Mouse (Mus musculus) kidney, adult 2 months (tissue): ENCODE results near the gene Kpnb1. TPM values are rescaled to one million over a fixed set of nuclear protein-coding genes. Genes with fewer than 3 reads are reported as not detected.

Experiments
- DNase-seq: peaks from one replicate; pipeline ENCODE4 v3.0.0; 2021
- H3K27ac ChIP-seq: fragments of 200-500 bp; 2 replicates; pipeline ENCODE4 v1.5.1; 2012; ENCODE audit warnings: low read depth, low read length, control low read depth, inconsistent platforms; ENCODE audit not compliant: insufficient read depth
- H3K27me3 ChIP-seq: fragments of 200-500 bp; replicated peaks from 2 replicates; pipeline ENCODE4 v1.6.1; 2012; ENCODE audit warnings: mild to moderate bottlenecking, moderate library complexity, low read length, inconsistent platforms; ENCODE audit not compliant: control insufficient read depth, insufficient read depth
- H3K36me3 ChIP-seq: fragments of 200-500 bp; 2 replicates; pipeline ENCODE4 v1.6.1; 2012; ENCODE audit warnings: mild to moderate bottlenecking, moderate library complexity, low read length, inconsistent platforms; ENCODE audit not compliant: control insufficient read depth, insufficient read depth
- H3K4me1 ChIP-seq: fragments of 200-500 bp; 2 replicates; pipeline ENCODE4 v1.6.1; 2011; ENCODE audit warnings: low read length; ENCODE audit not compliant: control insufficient read depth, insufficient read depth
- H3K4me3 ChIP-seq: fragments of 200-500 bp; 2 replicates; pipeline ENCODE4 v1.5.1; 2011; ENCODE audit warnings: mild to moderate bottlenecking, low read depth, low read length, control low read depth; ENCODE audit not compliant: insufficient read depth
- CTCF ChIP-seq: fragments of 200-500 bp; conservative IDR thresholded peaks from 2 replicates; pipeline ENCODE4 v1.5.1; 2011; ENCODE audit warnings: low read depth, mild to moderate bottlenecking, control low read depth, low read length, moderate library complexity, mixed read lengths; ENCODE audit not compliant: insufficient read depth, insufficient read length
- POLR2A ChIP-seq: fragments of 200-500 bp; IDR thresholded peaks from one replicate; pipeline ENCODE4 v1.6.1; 2011; ENCODE audit warnings: low read depth, low read length, control low read depth
- WGBS: fragments of 180-500 bp; shearing (Covaris S2); methylation state at CpG from one replicate; pipeline ENCODE4 v1.1.7; 2018; 5-methylcytosine and 5-hydroxymethylcytosine counted together
- polyA plus RNA-seq: library from polyadenylated mRNA; depleted of rRNA; stranded (reverse); fragments of >200 nt; gene quantifications from 2 replicates; pipeline ENCODE4 v1.2.3, GENCODE M21; 2012

The Kpnb1 gene
- polyA plus RNA-seq, 1 experiment = 25.6 TPM

DNA sequence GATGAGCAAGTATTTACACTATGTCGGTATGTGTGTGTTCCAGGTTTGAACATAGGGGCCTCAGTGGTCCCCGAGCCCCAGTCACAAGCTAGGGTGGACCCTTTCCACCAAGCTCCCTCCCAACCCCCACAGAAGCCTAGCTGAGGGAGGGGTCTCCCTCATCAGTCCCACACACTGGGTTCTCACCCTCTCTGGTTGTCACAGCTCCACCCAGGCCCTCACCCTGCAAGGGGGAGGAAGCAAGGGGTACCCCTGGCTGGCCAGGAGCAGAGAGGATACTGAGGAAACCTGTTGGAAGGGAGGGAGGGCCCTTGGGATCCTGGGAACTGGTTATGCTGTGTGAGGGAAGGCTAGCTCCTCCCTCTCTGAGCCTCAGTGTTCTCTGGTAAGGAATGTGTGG lies 42.4 kb downstream of the Kpnb1 start:
- Histone ChIP-seq H3K4me1 (no peaks in the 10 kb centered on the region), H3K27ac (no peak overlapping the region), H3K36me3 (no peaks in the 10 kb centered on the region), H3K27me3 (no peaks in the 10 kb centered on the region), H3K4me3 (no peak overlapping the region)
- TF ChIP-seq POLR2A = no peak
- TF ChIP-seq CTCF = no peak
- 89% methylated on average over 2 of the region's 2 CpGs for WGBS
- no peak for DNase-seq

DNA sequence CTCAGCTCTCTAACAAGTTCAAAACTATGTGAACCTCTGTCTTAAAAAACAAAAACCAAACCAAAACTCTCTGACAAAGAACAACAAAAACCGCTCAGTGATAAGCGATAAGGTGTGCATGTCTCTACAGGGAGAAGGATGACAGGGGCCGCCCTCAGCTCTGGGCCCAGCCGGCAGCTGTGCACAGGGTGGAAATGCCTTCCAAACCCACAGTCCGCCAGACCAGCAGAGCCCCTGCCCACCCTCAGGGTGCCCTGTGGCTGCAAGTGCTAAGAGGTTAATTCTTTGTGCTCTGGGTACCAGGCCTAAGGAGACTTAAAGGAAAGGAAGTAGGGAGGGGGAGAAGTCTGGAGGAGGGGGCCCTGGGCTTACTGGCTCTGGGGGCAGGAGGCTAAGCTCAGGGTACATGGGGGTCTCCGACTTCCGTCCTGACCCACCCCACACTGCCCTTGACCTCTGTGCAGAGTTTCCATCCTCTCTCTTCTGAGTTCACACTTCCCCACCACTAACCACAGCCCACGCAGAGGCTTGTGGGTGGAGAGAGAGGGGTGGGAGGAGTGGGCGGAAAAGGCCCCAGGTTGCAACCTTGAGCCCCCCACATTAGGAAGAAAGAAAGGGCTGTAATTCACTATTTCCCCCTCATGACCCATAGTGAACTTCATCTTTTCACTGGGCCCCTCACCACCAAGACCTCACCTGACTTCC lies 44.3 kb downstream of the Kpnb1 start:
- Histone ChIP-seq H3K27me3 (no peaks in the 10 kb centered on the region; the same call in 1 of the 2 replicates), H3K4me1 (no peaks in the 10 kb centered on the region), H3K27ac (no peak overlapping the region), H3K36me3 (no peaks in the 10 kb centered on the region), H3K4me3 (no peak overlapping the region)
- TF ChIP-seq CTCF (no peak), POLR2A (no peak)
- DNase-seq = no peak
- 75% methylated on average over 9 of the region's 9 CpGs for WGBS

DNA sequence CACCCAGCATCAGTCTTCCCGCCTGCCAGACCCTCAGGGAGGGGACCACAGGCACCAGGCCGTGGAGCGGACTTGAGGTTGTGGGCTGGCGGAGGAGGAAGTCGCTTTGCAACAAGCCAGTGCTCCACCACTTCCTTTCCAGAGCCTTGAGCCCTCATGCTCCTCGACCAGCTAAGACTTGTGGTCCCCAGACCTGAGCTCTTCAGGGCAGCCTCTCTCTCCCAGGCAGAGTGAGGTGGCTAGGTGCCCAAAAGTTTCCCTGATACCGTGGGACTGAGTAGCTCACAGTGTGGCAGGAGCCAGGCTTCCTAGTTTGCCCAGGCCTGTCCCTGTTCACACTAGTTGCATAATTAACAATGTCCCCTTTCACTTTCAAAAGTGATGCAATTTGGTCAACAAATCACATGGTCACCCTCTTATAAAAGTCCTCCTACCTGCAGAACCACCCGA lies 45.5 kb downstream of the Kpnb1 start:
- peak; percentile 28 for DNase-seq
- Histone ChIP-seq H3K36me3 (no peaks in the 10 kb centered on the region), H3K27me3 (no peaks in the 10 kb centered on the region; the same call in 1 of the 2 replicates), H3K4me1 (no peaks in the 10 kb centered on the region), H3K27ac (no peak overlapping the region), H3K4me3 (no peak overlapping the region)
- WGBS = 60% methylated on average over 8 of the region's 8 CpGs
- TF ChIP-seq POLR2A (no peak), CTCF (no peak)

DNA sequence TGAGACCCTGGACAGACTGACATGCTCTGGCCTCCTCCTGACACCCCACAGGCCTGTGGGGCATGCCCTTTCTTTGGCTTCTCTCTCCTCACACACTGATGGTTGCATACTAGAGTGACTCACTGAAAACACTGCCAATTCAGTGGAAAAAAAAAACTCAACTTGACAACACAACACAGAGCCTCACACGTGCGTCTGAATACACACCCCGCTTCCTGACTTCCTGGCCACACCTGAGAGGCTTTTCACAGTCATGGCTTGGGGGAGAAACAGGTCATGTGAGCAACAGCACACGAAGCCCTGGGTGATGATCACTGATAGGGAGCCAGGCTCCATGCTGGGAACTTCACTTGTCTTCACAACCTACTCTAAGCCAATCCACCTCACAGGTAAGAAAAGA lies 46.9 kb downstream of the Kpnb1 start:
- Histone ChIP-seq H3K36me3 (no peaks in the 10 kb centered on the region), H3K27me3 (no peaks in the 10 kb centered on the region; the same call in 1 of the 2 replicates), H3K4me3 (no peak overlapping the region), H3K4me1 (no peaks in the 10 kb centered on the region), H3K27ac (no peak overlapping the region)
- WGBS = 73% methylated on average over 4 of the region's 4 CpGs
- no peak for TF ChIP-seq POLR2A
- no peak for TF ChIP-seq CTCF
- no peak for DNase-seq

DNA sequence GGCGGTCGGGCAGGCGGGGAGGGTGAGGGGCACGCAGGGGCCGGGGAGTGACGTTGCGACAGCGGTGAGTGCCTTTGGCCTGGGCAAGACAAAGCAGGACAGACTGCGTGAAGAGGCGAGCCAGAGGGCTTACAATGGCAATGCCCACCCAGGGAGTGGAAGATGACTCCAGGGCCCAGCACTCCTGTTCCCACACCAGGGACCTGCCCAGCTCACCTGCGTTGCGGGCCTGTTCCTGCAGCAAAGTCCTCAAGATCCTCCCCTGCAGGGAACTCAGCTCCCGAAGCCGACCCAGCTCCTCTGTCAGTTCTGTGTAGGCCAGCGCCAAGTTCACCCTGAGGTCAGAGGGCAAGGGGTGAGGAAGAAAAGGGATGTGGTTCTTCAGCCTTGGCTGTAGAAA lies 48.4 kb downstream of the Kpnb1 start:
- DNase-seq = no peak

DNA sequence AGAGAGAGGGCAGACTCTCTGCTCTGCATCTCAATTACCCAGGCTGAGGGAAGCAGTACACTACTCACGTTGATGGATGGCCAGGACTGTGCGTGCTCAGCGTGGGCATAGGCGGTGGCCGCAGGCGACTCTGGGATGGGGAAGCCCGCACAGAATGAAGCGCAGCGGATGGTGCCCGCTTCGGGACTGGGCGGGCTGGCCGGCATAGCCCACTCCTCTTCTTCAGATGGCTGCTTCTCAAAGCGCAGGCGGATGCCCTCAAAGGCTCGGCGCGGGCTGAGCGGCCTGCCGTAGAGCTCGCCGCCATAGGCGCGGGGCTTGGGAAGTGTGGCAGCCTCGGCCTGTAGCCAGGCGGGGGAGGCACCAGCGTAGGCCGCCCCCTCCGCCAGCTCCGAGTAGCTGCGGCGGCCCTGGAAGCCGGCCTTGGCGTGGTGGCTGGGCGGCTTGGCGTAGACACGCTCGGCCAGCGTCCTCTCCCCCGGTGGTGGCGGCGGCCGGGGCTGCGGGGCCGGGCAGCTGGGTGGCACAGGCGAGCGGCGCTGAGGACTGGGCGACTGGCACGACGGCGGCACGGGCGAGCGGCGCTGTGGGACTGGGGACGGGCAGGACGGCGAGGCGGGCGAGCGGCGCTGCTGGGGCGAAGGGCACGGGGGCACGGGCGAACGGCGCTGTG lies 49.0 kb downstream of the Kpnb1 start:
- TF ChIP-seq CTCF (no peak), POLR2A (no peak)
- Histone ChIP-seq H3K4me1 (no peaks in the 10 kb centered on the region), H3K36me3 (no peaks in the 10 kb centered on the region), H3K4me3 (peak overlapping the region; percentile 17), H3K27me3 (no peaks in the 10 kb centered on the region; the same call in 1 of the 2 replicates), H3K27ac (no peak overlapping the region)
- DNase-seq = peak; percentile 38
- 45% methylated on average over 69 of the region's 69 CpGs for WGBS

More for the DNA sequence above, 48.4 kb downstream of the Kpnb1 start:
- Histone ChIP-seq H3K4me3 (peak overlapping the region; percentile 17; the same call in 1 of the 2 replicates), H3K27ac (no peak overlapping the region), H3K4me1 (no peaks in the 10 kb centered on the region), H3K27me3 (no peaks in the 10 kb centered on the region; the same call in 1 of the 2 replicates), H3K36me3 (no peaks in the 10 kb centered on the region)
- WGBS = 58% methylated on average over 15 of the region's 15 CpGs
- TF ChIP-seq POLR2A (no peak), CTCF (no peak)

DNA sequence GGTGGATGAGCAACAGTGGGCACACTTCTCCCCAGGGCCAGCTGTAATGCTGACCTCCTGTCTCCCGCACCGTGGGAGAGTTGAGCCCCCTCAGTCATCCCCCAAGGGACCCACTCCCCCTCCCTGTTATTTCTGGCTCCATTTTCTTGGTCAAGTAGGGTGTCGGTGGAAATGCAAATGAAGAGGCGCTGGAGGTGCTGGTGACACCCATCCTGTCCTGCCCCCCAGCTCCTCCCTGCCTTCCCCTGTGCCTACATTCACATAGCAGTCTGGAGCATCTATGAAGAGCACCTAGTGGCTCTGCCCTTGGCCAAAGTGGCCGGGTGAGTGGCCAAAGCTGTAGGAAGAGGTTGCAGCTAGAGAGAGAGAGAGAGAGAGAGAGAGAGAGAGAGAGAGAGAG lies 54.4 kb downstream of the Kpnb1 start:
- H3K4me3 ChIP-seq = no peak overlapping the region
- WGBS = 52% methylated on average over 5 of the region's 5 CpGs
- H3K4me1 ChIP-seq = no peaks in the 10 kb centered on the region
- no peaks in the 10 kb centered on the region for H3K36me3 ChIP-seq
- no peak overlapping the region for H3K27ac ChIP-seq
- TF ChIP-seq POLR2A (no peak), CTCF (no peak)
- no peaks in the 10 kb centered on the region for H3K27me3 ChIP-seq
- no peak for DNase-seq
